Mouse (Mus musculus) G1E (cell line): ENCODE measurements around the gene Cyp4f17. TPM values are rescaled to one million over a fixed set of nuclear protein-coding genes. Genes with fewer than 3 reads are reported as not detected.
A peak's percentile ranks its signal among the peaks of the same experiment; 100 is the strongest.
"Not testable (repeated sequence)": the region's sequence is repeated elsewhere in the genome, so short reads cannot be mapped to it uniquely, and the experiment has no call there.

Experiments used
- ATAC-seq: 2 replicates; pipeline ENCODE4 v1.8.0; 2016; ENCODE audit warnings: mild to moderate bottlenecking; ENCODE audit not compliant: insufficient number of reproducible peaks, poor library complexity, low FRiP score, severe bottlenecking; ENCODE audit errors: extremely low read depth
- DNase-seq: peaks from one replicate; pipeline ENCODE4 v3.0.0; 2012; ENCODE audit warnings: low spot score
- H3K27me3 ChIP-seq: 2 replicates; pipeline ENCODE4 v1.6.1; 2012; ENCODE audit warnings: mild to moderate bottlenecking, low read length, inconsistent platforms; ENCODE audit not compliant: insufficient read depth
- H3K36me3 ChIP-seq: replicated peaks from 2 replicates; pipeline ENCODE3; 2012; ENCODE audit warnings: mild to moderate bottlenecking, inconsistent platforms
- H3K4me1 ChIP-seq: 2 replicates; pipeline ENCODE4 v1.6.1; 2012; ENCODE audit warnings: low read depth, low read length, inconsistent platforms, mixed read lengths; ENCODE audit not compliant: insufficient read depth
- H3K4me3 ChIP-seq: 2 replicates; pipeline ENCODE4 v1.5.1; 2012; ENCODE audit warnings: low read depth, mild to moderate bottlenecking, inconsistent platforms, low read length, moderate library complexity, mixed read lengths
- H3K9me3 ChIP-seq: replicated peaks from 2 replicates; pipeline ENCODE4 v1.6.1; 2012; ENCODE audit warnings: inconsistent platforms
- CTCF ChIP-seq: IDR thresholded peaks from 2 replicates; pipeline ENCODE4 v1.5.1; 2012; ENCODE audit warnings: low read depth, low read length, inconsistent platforms, mixed read lengths
- GATA1 ChIP-seq: IDR thresholded peaks from 2 replicates; pipeline ENCODE4 v1.6.1; 2012; ENCODE audit warnings: borderline replicate concordance, low read length, inconsistent platforms, mixed read lengths
- GATA2 ChIP-seq: IDR thresholded peaks from 2 replicates; pipeline ENCODE4 v1.6.1; 2012; ENCODE audit warnings: low read depth, low read length, inconsistent platforms, borderline replicate concordance
- POLR2AphosphoS5 ChIP-seq: IDR thresholded peaks from 2 replicates; pipeline ENCODE4 v1.6.1; 2012; ENCODE audit warnings: low read depth, low read length, inconsistent platforms; ENCODE audit not compliant: insufficient replicate concordance
- TAL1 ChIP-seq: conservative IDR thresholded peaks from 2 replicates; pipeline ENCODE4 v1.6.1; 2012; ENCODE audit warnings: low read depth, low read length, inconsistent platforms, mixed read lengths
- polyA plus RNA-seq: library from polyadenylated mRNA; stranded (reverse); fragments of >175 nt; gene quantifications from 2 replicates; pipeline ENCODE4 v1.2.3, GENCODE M21; 2012
- total RNA-seq, 2 experiments: library from RNA; stranded (forward) in 1 of 2; stranded (reverse) in 1 of 2; fragments of 200-1000 nt in 1 of 2; fragments of >200 nt in 1 of 2; fragmentation: Nextera tagmentation in 1 of 2; gene quantifications; 2 replicates each; pipeline ENCODE4 v1.2.3; 2014 to 2017

The Cyp4f17 gene
- total and polyA plus RNA-seq, 3 experiments, result 0.03 to 1.5 TPM; not detected in 1

- no peaks in the 10 kb centered on the region for H3K4me1 ChIP-seq
- no peak for DNase-seq
- no peak overlapping the region for H3K4me3 ChIP-seq
- H3K36me3 ChIP-seq, result no peaks in the 10 kb centered on the region
- H3K27me3 ChIP-seq, result peaks cover 4% of the 10 kb centered on the region
- H3K9me3 ChIP-seq, result no peaks in the 10 kb centered on the region
- no peak for ATAC-seq
- TF ChIP-seq TAL1, result no peak
- no peak for TF ChIP-seq GATA1
- TF ChIP-seq CTCF, result no peak
- TF ChIP-seq POLR2AphosphoS5, result no peak
Observed at GRCm38 (mm10) chr17:32523895-32524294, 18.0 kb downstream of the Cyp4f17 start.

GRCm38 (mm10) chr17:32526341-32526740 is 20.5 kb downstream of the Cyp4f17 start:
- H3K9me3 ChIP-seq, H3K36me3 ChIP-seq, H3K27me3 ChIP-seq, H3K4me3 ChIP-seq, ATAC-seq, H3K4me1 ChIP-seq, DNase-seq: not testable (repeated sequence)

DNA sequence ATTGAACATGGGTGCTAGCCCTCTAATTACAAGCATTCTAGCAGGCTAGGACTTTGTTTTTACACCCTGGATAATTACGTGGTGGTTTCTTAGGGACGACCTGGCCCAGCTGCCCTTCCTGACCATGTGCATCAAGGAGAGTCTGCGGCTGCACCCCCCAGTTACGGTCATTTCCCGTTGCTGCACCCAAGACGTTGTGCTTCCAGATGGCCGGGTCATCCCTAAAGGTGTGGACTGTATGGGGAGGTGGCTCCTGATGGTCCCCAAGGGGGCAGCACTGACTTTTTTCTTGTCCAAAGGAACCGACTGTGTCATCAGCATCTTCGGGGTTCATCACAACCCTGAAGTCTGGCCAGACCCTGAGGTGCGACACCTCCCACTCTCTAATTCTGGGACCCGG is 21.9 kb downstream of the Cyp4f17 start:
- Histone ChIP-seq H3K4me3 (no peak overlapping the region), H3K4me1 (no peaks in the 10 kb centered on the region)
- TF ChIP-seq CTCF (no peak), TAL1 (no peak), GATA1 (no peak), GATA2 (no peak), POLR2AphosphoS5 (no peak)

DNA sequence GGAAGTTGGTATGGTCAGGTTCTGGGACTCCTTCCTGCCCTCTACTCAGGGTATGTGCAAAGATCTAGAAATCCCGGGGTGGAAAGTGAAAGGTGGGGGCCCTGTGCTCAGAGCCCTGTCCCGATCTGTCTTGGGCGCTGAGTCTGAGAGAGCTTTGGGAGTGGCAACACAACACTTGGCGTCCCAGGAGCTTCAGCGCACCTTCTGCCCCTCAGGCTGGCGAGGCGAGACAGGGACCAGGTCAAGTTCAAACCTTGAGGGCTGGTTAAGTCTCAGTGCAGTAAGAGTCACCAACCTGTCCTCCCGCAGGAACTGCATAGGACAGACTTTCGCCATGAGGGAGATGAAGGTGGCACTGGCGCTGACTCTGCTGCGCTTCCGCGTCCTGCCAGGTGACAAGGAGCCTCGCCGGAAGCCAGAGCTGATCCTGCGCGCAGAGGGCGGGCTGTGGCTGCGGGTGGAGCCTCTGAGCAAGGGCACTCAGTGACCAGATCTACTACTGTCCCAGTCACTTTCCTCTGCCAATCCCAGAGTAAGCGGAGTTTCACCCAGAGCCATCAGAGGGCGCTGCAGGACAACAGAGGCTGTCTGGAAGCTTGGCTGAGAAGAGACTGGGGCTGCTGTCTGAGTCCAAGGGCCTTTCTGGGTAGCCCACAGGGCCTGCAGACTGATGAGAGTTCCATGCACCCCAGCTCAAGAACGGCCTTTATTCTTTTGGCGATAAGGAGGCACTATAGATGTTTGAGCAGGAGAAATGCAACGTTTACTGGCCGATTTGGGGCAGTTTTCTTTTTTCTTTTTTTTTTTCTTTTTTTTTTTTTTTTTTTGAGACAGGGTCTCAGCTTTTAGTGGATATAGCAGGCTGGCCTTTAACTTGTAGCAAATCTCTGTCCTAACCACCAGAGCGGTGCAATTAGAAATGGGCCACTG is 22.8 kb downstream of the Cyp4f17 start:
- H3K27me3 ChIP-seq, result peaks cover 3% of the 10 kb centered on the region
- no peaks in the 10 kb centered on the region for H3K36me3 ChIP-seq
- ATAC-seq, result no peak
- no peak for DNase-seq
- TF ChIP-seq POLR2AphosphoS5, result no peak
- TF ChIP-seq GATA1, result no peak
- TF ChIP-seq CTCF, result 0 out of 2 replicates have a peak, but pooled peaks have one; percentile 19
- no peak overlapping the region for H3K4me3 ChIP-seq
- no peaks in the 10 kb centered on the region for H3K9me3 ChIP-seq
- no peaks in the 10 kb centered on the region for H3K4me1 ChIP-seq

More for the DNA sequence above, 21.9 kb downstream of the Cyp4f17 start:
- no peak for DNase-seq
- Histone ChIP-seq H3K27me3 (peaks cover 3% of the 10 kb centered on the region), H3K9me3 (no peaks in the 10 kb centered on the region), H3K36me3 (no peaks in the 10 kb centered on the region)
- ATAC-seq, result no peak

GRCm38 (mm10) chr17:32532356-32532755 is 26.5 kb downstream of the Cyp4f17 start:
- H3K36me3 ChIP-seq, H3K4me1 ChIP-seq, H3K4me3 ChIP-seq, H3K9me3 ChIP-seq, ATAC-seq, DNase-seq: not testable (repeated sequence)
- H3K27me3 ChIP-seq, result peaks cover 14% of the 10 kb centered on the region

DNA sequence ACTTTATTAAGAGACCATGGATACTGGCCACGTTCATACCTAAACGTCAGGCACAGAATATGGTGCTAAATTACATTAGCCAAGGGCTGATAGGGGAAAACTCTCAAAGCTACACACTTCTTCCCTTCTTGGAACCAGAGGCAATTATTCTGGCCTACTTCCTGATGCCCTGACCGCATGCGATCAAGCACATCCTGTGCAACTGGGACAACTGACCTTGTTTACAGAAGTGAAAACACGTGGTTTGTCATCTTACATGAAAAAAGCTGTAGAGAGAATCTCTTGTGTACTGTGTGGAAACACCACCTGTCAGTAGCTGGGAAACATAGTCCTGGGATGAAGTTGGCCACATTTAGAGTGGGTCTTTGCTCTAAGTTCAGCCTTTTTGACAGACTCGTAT is 28.2 kb downstream of the Cyp4f17 start:
- no peak for DNase-seq
- H3K4me1 ChIP-seq, result no peaks in the 10 kb centered on the region
- H3K36me3 ChIP-seq, result no peaks in the 10 kb centered on the region
- TF ChIP-seq TAL1 (no peak), CTCF (no peak), GATA1 (no peak), POLR2AphosphoS5 (no peak), GATA2 (no peak)
- peaks cover 18% of the 10 kb centered on the region for H3K27me3 ChIP-seq
- no peaks in the 10 kb centered on the region for H3K9me3 ChIP-seq
- ATAC-seq, result no peak
- H3K4me3 ChIP-seq, result no peak overlapping the region

DNA sequence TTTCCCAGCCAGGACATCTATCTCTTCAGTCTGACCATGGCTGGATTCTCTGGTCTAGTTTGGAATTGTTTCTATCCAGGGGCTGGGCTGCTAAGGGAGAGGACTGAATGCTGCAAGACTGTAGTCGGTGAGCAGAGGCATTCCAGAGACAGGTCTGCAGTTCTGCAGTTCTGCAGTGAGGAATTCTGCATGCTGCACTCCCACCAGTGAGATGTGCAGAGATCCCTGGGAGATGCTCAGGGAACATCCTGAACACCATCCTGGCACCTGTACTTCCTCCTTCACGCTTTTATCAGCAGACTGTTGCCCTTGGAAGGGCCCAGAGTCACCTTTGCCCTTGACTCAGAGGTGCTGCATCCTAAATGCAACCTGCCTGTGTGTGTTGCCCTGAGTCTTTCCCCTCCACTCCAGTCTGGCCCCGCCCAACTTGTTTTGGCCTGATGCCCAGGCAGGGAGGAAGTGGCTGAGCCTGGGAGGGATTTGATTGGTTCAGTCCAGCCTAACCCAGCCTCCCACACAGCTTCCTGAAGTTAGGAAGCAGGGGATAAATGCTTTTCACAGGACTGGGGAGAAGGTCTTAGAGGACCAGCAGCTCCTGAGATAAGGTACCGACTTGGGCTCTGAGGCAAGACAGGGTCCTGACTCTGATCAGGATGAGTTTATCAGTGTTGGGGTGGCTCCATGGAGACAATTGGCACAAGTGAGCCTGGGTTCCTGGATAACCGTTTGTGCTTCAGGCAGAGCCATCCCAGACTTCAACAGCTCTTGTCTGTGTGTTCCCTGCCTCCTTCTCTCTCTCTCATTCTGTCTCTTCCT is 30.4 kb downstream of the Cyp4f17 start, which contains the start of gene Cyp4f16:
Gene Cyp4f16, plus strand, starts transcription at position 508 of the 816 bp plus-strand sequence.
- Histone ChIP-seq H3K4me3 (peak within 1 kb of the TSS; percentile 9; the same call in 1 of the 2 replicates), H3K27me3 (peaks cover 21% of the 10 kb centered on the region)
- H3K36me3 ChIP-seq, H3K9me3 ChIP-seq, H3K4me1 ChIP-seq, ATAC-seq: not testable (repeated sequence)
- peak; percentile 4 for DNase-seq
